Mouse (Mus musculus): ENCODE results near the gene Tln2. TPM values are rescaled to one million over a fixed set of nuclear protein-coding genes. Genes with fewer than 3 reads are reported as not detected.
A peak's percentile ranks its signal among the peaks of the same experiment; 100 is the strongest.

The Tln2 gene
- total RNA-seq, 1 experiment from 2014 or later: 0.82 TPM

GRCm38 (mm10) chr9:67240456-67240855 is 319.0 kb downstream of the Tln2 start:
- no peak for ATAC-seq (replicated peaks; ENCODE audit: low read depth, poor library complexity, severe bottlenecking)

- ATAC-seq (replicated peaks; ENCODE audit: low read depth, poor library complexity, severe bottlenecking): no peak
Measured at GRCm38 (mm10) chr9:67236987-67237386, 322.5 kb downstream of the Tln2 start.

GRCm38 (mm10) chr9:67235441-67236217 is 323.9 kb downstream of the Tln2 start:
- ATAC-seq (replicated peaks; ENCODE audit: low read depth, poor library complexity, severe bottlenecking): no peak

GRCm38 (mm10) chr9:67229033-67229432 is 330.5 kb downstream of the Tln2 start:
- ATAC-seq (replicated peaks; ENCODE audit: low read depth, poor library complexity, severe bottlenecking): no peak

GRCm38 (mm10) chr9:67220388-67220787 is 339.1 kb downstream of the Tln2 start:
- 0 out of 2 replicates have a peak, but pooled peaks have one; percentile 42 for ATAC-seq (replicated peaks; ENCODE audit: low read depth, poor library complexity, severe bottlenecking)

- no peak for ATAC-seq (replicated peaks; ENCODE audit: low read depth, poor library complexity, severe bottlenecking)
Measured at GRCm38 (mm10) chr9:67218001-67218400, 341.5 kb downstream of the Tln2 start.

GRCm38 (mm10) chr9:67214191-67214985 is 345.1 kb downstream of the Tln2 start:
- ATAC-seq (replicated peaks; ENCODE audit: low read depth, poor library complexity, severe bottlenecking): no peak

GRCm38 (mm10) chr9:67213275-67213674 is 346.2 kb downstream of the Tln2 start:
- peak; percentile 65; the same call in 1 of the 2 replicates for ATAC-seq (replicated peaks; ENCODE audit: low read depth, poor library complexity, severe bottlenecking)

- ATAC-seq (replicated peaks; ENCODE audit: low read depth, poor library complexity, severe bottlenecking): no peak
Measured at GRCm38 (mm10) chr9:67211220-67211619, 348.3 kb downstream of the Tln2 start.

- ATAC-seq (replicated peaks; ENCODE audit: low read depth, poor library complexity, severe bottlenecking): no peak
Measured at GRCm38 (mm10) chr9:67209451-67209850, 350.1 kb downstream of the Tln2 start.

- ATAC-seq (replicated peaks; ENCODE audit: low read depth, poor library complexity, severe bottlenecking): no peak
Measured at GRCm38 (mm10) chr9:67208420-67208819, 351.1 kb downstream of the Tln2 start.

GRCm38 (mm10) chr9:67205175-67205574 is 354.3 kb downstream of the Tln2 start:
- no peak for ATAC-seq (replicated peaks; ENCODE audit: low read depth, poor library complexity, severe bottlenecking)

- no peak for ATAC-seq (replicated peaks; ENCODE audit: low read depth, poor library complexity, severe bottlenecking)
Measured at GRCm38 (mm10) chr9:67196609-67197008, 362.9 kb downstream of the Tln2 start.

GRCm38 (mm10) chr9:67195306-67195705 is 364.2 kb downstream of the Tln2 start:
- ATAC-seq (replicated peaks; ENCODE audit: low read depth, poor library complexity, severe bottlenecking): no peak

- ATAC-seq (replicated peaks; ENCODE audit: low read depth, poor library complexity, severe bottlenecking): no peak
Measured at GRCm38 (mm10) chr9:67191488-67192331, 367.8 kb downstream of the Tln2 start.

GRCm38 (mm10) chr9:67187686-67188085 is 371.8 kb downstream of the Tln2 start:
- ATAC-seq (replicated peaks; ENCODE audit: low read depth, poor library complexity, severe bottlenecking): no peak

- no peak for ATAC-seq (replicated peaks; ENCODE audit: low read depth, poor library complexity, severe bottlenecking)
Measured at GRCm38 (mm10) chr9:67187182-67187581, 372.3 kb downstream of the Tln2 start.

- ATAC-seq (replicated peaks; ENCODE audit: low read depth, poor library complexity, severe bottlenecking): no peak
Measured at GRCm38 (mm10) chr9:67184556-67184955, 374.9 kb downstream of the Tln2 start.

GRCm38 (mm10) chr9:67183520-67183919 is 376.0 kb downstream of the Tln2 start:
- ATAC-seq (replicated peaks; ENCODE audit: low read depth, poor library complexity, severe bottlenecking): no peak

GRCm38 (mm10) chr9:67182006-67182405 is 377.5 kb downstream of the Tln2 start:
- no peak for ATAC-seq (replicated peaks; ENCODE audit: low read depth, poor library complexity, severe bottlenecking)

All from common myeloid progenitor, adult 5-6 weeks (primary cell).